Mouse (Mus musculus): ENCODE data around the gene AI597479.
A peak's percentile ranks its signal among the peaks of the same experiment; 100 is the strongest.

- TF ChIP-seq CTCF (IDR thresholded peaks at IDR 0.05; ENCODE audit: low read depth, low read length) (peak; percentile 91), POLR2A (IDR thresholded peaks at IDR 0.05; ENCODE audit: insufficient read depth, low read length) (no peak)
Observed at GRCm38 (mm10) chr1:43065615-43066310, 32.7 kb upstream of the AI597479 start.

Measured in ES-Bruce4 (cell line).